Mouse (Mus musculus) heart, postnatal 0 days (tissue): Measurements from ENCODE around the gene Dennd2c.

Experiments
- CTCF ChIP-seq: IDR thresholded peaks from 2 replicates; pipeline ENCODE4 v1.5.1; 2016; ENCODE audit warnings: antibody characterized with exemption, control low read depth, low read depth
- EP300 ChIP-seq: IDR thresholded peaks from 2 replicates; pipeline ENCODE4 v1.6.1; 2016; ENCODE audit warnings: antibody characterized with exemption, low read depth

GRCm38 (mm10) chr3:103159232-103159900 lies 57.0 kb downstream of the Dennd2c start:
- TF ChIP-seq CTCF (no peak), EP300 (no peak)
